Mouse (Mus musculus): ENCODE data around the gene Ccdc148.

DNA sequence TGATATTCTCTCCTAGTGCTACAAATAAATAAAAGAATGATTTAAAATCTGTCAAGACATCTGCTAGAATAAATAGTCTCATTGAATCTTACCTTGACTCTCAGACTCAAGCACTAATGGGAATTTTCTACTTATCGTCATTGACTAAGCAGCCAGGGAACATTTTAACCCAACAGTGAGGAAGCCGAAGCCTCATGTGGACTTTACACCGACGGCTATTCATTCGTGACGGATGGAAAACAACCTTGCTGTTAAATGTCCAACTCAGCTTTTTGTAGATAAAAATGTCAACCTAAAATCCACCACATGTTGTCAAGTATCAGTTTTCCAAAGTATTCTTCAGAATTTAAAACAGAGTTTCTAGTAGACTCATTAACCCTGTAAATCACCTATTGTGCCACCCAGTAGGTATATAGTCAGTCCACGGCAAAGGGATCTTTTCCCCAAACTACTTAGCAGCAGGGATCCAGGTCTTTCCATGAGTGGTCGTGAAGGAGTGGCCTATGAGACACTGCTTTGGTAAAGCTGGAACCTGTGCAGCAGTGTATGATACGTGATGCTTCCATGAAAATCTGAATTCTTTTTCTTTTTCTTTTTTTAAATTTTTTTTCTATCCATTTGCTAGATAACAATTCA is 9.2 kb upstream of the Ccdc148 start:
- no peak for TF ChIP-seq EP300 (IDR thresholded peaks at IDR 0.05; ENCODE audit: low read depth)
- TF ChIP-seq CTCF (IDR thresholded peaks at IDR 0.05; ENCODE audit: low read depth): no peak

Data from liver, postnatal 0 days (tissue).